Mouse (Mus musculus) G1E (cell line): Measurements from ENCODE around the gene Egfl7.

Experiments
- CTCF ChIP-seq: IDR thresholded peaks from 2 replicates; pipeline ENCODE4 v1.5.1; 2012; ENCODE audit warnings: low read depth, low read length, inconsistent platforms, mixed read lengths
- GATA1 ChIP-seq: IDR thresholded peaks from 2 replicates; pipeline ENCODE4 v1.6.1; 2012; ENCODE audit warnings: borderline replicate concordance, low read length, inconsistent platforms, mixed read lengths
- GATA2 ChIP-seq: IDR thresholded peaks from 2 replicates; pipeline ENCODE4 v1.6.1; 2012; ENCODE audit warnings: low read depth, low read length, inconsistent platforms, borderline replicate concordance
- POLR2AphosphoS5 ChIP-seq: IDR thresholded peaks from 2 replicates; pipeline ENCODE4 v1.6.1; 2012; ENCODE audit warnings: low read depth, low read length, inconsistent platforms; ENCODE audit not compliant: insufficient replicate concordance

GRCm38 (mm10) chr2:26590282-26590681 lies 10.5 kb downstream of the Egfl7 start:
- TF ChIP-seq CTCF (no peak), POLR2AphosphoS5 (no peak), GATA1 (no peak), GATA2 (no peak)
